Mouse (Mus musculus): ENCODE results near the gene Ccdc85c.

DNA sequence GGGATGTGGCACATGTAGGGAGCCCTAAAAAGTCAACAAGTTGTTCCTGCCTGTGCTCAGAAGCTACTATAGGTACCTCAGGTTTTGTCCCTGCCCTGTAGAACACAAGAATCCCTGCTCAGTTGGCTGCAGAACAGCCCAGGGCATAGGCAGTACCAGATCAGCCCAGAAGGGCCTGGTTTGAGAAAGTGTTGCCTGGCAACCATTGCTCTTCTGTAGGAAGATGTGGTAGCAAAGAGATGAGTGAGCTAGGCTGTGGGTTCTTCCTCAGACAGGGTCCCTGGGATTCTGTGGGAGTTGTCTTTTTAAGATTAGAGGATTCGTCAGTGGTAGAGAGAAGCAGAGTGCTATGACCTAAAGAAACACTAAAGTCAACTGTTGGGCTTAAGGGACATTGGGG lies 75.1 kb downstream of the Ccdc85c start:
- TF ChIP-seq CTCF (IDR thresholded peaks at IDR 0.05; ENCODE audit: low read depth): no peak
- no peak for TF ChIP-seq EP300 (IDR thresholded peaks at IDR 0.05; ENCODE audit: low read depth)
